Mouse (Mus musculus) bone marrow, adult 2 months (tissue): Measurements from ENCODE around the gene Cnot6.

Source experiments
- CTCF ChIP-seq: fragments of 200-500 bp; IDR thresholded peaks from 2 replicates; pipeline ENCODE4 v1.5.1; 2011; ENCODE audit warnings: low read length, control low read depth; ENCODE audit not compliant: control insufficient read depth, insufficient read depth
- POLR2A ChIP-seq: fragments of 200-500 bp; IDR thresholded peaks from 2 replicates; pipeline ENCODE4 v1.6.1; 2011; ENCODE audit warnings: low read depth, mild to moderate bottlenecking, control low read depth, low read length, borderline replicate concordance; ENCODE audit not compliant: control insufficient read depth

DNA sequence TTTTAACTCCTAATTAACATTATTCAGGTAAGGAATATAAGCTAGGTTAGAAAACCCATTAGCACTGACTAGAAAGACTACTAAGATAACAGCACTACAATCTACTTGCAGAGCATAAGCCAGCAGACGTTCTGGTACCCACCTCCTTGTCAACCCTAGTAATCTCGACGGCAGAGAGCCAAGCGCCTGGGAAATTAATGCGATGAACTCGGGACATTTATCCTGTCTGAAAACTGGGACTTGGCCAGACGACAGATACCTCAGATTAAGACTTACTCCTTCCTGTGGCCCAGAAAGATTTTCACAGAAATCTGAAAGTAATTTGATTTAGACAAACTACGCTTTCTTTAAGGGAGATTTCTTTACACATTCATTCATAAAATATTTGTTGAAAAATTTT is 7.7 kb downstream of the Cnot6 start:
- TF ChIP-seq POLR2A (no peak), CTCF (no peak)
